Mouse (Mus musculus) layer of hippocampus, adult 18-20 months (tissue): ENCODE results near the gene Zbtb24. TPM values are rescaled to one million over a fixed set of nuclear protein-coding genes. Genes with fewer than 3 reads are reported as not detected.

Experiments
- DNase-seq, 2 experiments: peaks; one replicate each; pipeline ENCODE4 v3.0.0; 2022; ENCODE audit warnings: low spot score in 2 of 2
- total RNA-seq, 2 experiments: library from RNA; stranded (reverse); gene quantifications; 2 replicates each; pipeline ENCODE4 v1.2.3; 2021

Zbtb24 gene
- total RNA-seq, 2 experiments from 2014 or later = 18.5 to 22.2 TPM

DNA sequence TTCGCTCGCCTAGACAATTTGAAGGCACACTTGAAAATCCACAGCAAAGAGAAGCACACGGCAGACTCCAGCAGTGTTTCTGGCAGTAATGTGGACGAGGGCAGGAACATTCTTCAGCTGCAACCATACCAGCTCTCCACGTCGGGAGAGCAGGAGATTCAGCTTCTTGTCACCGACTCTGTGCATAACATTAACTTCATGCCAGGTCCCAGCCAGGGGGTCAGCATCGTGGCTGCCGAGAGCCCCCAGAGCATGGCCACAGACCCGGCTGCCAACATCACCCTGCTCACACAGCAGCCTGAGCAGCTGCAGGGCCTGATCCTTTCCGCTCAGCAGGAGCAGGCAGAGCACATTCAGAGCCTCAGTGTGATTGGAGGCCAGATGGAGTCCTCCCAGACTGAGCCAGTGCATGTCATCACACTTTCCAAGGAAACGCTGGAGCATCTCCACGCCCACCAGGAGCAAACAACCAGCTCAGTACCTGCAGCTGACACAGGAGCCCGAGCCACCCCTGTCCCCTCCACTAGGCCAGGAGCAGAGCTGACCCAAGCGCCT, 14.3 kb downstream of the Zbtb24 start:
- DNase-seq = no peak

DNA sequence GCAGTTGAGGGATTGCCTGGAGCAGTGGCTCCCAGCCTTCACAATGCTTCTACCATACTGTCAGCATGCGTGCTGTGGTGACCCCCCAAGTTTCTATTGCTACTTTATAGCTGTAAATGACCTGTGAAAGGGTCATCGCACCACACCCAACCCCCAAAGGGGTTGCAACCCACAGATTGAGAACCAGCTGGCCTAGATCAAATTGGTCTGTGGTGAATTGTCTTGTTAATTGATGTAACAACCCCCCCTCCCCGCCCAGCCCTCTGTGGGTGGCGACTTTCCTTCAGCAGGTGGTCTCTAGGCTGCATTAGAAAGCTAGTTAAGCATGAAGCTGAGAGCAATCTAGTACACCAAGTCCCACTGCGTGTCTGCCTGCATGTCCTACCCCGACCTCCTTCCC, 17.1 kb downstream of the Zbtb24 start:
- no peak for DNase-seq

DNA sequence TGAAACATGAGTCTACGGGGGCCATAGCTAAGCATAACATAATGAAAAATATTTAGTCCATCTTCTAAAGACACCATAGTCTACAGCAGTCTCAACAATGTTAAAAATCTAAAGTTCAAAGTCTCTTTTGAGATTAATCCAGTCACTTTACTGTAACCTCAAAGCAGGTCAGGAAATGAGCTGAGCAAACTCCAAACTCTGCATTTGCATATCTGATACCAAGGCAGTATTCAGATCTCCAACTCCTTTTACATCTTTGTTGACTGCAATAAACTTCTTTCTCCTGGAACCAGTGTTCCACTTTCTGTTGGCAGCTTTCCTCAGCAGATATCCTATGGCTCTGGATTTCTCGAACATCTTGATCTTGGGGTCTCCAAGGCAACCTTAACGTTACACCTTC, 20.5 kb downstream of the Zbtb24 start:
- no peak for DNase-seq

DNA sequence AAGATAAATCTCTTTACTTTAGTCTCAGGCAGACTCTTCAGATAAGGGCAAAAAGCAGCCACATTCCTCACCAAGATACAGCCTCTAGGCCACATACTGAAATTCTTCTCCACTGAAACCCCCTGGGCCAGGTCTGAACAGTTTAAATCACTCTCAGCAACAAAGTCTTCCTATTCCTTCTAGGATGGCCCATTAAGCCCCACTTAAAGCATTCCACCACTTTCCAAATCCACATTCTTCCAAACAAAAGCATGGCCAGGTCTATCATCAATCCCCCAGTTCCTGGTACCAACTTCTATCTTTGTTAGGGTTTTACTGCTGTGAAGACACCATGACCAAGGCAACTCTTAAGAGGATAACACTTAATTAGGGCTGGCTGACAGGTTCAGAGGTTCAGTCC, 22.4 kb downstream of the Zbtb24 start:
- DNase-seq = no peak

DNA sequence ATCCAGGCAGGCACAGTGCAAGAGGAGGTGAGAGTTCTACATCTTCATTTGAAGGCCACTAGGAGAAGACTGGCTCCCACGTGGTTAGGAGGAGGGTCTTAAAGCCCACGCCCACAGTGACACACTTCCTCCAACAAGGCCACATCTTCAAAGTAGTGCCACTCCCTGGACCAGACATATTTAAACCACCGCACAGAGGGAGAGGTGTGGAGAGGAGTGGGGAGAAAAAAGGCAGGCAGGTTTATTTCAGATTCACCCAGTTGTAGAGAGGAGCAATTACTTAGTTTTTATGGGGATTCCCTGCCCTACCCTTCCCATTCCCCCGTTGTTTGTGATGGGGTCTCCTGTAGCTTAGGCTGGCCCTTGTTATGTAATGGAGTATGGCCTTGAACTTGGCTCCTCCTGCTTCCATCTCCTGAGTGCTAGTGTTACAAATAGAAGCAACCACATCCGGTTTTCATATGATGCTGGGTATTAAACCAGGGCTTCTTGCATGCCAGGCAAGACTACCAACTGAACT, 22.8 kb downstream of the Zbtb24 start:
- DNase-seq = no peak

DNA sequence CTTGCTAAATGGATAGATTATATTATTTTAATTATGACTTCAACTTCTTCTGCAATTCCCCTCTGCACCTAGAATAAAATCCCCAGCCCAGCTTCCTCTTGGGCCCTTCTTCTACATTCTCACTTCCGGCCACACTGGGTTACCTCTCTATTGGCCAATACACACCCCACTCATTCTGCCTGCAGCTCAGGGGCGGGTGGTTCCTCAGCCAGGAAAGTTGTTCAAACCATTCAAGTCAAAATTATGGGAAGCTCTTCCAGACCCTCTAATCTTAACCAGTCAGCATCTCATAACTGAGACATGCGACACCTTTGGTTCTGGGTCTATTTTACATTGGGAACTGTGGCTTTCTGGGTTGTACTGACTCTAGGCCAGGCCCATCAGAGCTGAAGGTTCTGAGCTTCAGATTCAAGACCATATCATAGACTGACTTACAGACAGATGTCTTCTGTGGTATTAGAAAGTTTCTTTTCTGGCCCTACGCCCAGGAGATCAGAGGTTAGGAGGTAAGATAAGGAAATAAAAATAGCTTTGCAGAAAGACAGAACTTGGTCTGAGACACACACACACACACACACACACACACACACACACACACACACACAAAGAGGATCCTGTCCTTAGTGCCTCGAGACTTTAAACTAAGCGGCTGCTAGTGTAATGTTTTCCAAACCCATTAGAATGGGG, 23.7 kb downstream of the Zbtb24 start:
- no peak for DNase-seq

DNA sequence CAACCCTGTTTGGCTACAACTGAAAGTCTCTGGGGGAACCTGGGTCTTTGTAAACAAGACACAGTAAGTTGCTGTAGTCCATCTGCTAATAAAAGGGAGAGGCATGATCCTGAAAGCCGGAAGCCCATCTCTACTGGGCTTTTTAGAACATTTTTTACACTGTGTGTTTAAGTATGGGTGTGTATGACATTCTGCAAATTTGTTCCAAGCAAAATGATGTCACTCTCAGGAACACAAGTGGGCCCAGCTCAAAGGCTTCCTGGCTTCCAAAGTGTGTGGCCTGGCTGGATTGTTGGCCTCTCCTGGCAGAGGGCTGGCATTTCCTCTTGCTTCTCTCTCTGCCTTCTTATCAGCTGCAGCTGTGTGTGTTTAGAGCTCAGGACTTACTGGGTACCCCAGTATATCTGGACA, 24.8 kb downstream of the Zbtb24 start:
- DNase-seq = no peak

DNA sequence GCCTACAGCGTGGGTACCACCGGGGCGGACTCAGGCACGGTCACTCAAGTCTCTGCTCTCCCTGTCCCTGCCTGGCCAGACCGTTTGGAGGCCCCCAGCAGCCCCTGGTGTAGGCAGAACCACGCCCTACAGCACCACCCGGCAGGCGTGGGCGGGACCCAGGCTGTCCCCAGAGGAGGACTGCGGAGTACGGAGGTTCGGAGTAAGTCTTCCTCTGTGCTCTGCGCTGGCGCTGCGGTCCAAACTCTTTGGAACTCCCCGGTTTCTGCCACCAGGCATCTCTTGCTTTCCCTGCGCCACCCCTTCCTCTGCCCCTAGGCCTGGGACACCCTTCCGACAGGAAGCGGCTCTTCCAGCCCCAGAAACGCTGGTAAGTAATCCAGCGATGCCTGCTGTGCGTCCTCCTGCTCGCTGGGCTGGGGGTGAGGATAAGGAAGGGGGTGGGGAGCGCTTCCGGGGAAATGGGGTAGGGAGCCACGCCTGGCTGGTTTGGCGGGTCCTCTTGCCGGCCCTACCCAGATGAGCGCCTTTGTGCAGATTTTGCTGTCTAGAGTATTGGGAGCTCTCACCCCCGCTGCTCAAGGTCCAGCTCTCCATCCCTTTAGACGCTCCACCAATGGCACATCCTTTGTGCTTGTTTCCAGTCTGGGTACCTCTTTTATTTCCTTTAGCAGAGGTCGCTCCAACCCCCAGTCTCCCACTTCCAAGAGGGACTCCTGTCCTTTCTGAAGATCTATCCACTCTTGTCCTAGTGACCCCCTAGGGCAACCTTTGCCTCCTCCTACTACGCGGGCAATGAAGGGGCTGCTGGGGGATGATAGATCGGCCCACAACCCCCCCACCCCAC, 26.2 kb downstream of the Zbtb24 start, which contains the start of gene Mical1:
TSS of gene Mical1 (plus strand) at position 144 of the 847 bp plus-strand sequence.
- DNase-seq = peak in 1 of 2 experiments; percentile 39

DNA sequence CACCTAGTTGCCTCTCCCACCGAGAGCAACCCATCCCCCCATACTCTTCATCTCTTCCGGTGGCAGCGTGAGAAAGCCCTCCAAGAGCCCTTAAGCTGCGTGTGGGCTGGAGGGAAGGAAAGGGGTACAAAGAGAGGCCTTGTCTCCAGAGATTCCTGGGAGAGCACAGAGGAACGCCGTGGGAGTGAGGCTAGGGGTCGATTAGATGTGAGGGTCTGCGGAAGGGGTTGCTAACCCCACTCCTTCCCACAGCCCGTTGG, 26.8 kb downstream of the Zbtb24 start:
- no peak for DNase-seq

DNA sequence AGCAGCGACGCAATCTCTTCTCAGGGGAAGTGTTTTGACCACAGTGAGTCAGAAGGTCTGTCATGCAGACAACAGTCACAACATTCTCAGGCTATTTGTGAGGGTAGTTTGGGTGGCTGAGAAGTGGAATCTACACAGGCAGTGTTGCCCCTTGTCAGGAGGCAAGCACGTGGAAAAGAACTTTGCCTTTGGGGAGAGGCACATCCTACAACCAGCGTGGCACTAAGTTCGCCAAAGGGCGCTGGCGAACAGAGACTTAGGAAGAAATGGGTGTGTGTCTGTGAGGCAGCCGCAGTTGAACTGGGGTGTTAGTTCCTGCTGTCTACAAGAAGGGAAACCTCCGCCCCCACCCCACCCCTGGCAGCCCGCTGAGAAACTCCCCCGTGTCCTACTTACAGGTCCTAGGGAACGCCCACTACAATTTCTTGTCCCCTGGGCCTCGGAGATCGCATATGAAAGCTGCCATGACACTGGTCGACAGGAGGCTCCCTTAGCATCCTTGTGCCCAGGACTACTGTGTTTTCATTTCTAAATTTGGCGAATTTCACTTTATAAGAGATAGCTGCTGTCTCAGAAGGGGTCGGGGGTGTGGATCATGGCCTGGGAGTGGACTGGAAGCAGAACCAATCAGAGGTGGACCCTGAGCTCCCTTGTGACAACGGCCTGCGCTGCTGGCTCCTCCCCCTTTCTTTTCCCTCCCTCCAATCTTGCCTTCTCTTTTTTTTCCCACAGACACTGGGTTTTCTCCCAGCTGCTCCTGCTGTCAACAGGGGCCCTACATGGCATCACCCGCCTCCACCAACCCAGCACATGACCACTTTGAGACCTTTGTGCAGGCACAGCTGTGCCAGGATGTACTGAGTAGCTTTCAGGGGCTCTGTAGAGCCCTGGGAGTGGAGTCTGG, 27.3 kb downstream of the Zbtb24 start:
- DNase-seq = peak in 1 of 2 experiments; percentile 51

DNA sequence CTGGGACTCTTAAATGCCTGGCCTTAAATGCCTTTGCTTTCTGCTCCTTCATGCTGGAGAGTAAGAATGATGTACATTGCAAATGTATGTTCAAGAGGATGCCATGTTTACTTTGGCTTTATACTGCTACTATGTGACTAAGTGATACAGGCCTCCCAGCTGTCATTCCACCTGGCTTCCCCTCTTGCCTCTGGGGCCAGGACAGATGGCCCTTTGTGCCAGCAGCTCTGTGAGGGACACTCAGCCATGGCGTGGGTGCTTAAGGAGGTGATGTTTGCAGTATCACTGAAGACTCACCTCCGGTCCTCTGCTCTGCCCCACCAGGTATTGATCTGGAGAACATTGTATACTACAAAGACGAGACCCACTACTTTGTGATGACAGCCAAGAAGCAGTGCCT, 29.8 kb downstream of the Zbtb24 start:
- no peak for DNase-seq

DNA sequence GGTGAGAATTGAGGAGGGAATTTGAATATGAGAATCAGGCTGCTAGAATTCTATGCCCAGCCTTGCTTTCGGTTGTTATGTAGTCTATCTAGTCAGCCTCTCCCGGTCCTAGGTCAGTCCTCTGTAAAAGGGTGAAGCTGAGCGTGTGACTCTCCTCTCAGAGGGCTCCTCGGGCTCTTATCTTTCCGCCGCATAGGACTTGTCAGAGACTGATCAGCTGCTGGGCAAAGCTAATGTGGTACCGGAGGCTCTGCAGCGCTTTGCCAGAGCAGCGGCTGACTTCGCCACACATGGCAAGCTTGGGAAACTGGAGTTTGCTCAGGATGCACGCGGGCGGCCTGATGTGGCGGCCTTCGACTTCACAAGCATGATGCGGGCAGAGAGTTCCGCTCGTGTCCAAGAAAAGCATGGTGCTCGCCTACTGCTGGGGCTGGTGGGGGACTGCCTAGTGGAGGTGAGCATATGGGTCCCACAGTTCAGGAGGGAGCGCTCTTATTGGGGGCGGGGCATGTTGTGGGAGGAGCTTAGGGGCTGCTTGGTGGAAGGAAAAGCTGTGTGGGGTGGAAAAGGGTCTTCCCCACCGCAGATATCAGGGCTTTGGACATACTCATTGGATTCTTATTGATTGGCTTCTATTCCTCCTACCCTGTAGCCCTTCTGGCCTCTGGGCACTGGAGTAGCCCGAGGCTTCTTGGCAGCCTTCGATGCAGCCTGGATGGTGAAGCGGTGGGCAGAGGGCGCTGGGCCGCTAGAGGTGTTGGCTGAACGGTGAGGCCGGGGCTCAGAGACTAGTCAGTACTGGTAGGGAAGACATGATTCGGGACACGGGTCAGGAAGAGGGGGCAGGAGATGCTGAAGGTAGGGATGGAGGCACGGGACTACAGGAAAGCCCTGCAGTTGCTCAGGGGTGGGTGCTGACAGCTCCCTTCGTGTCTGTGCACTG, 31.0 kb downstream of the Zbtb24 start:
- DNase-seq = no peak

DNA sequence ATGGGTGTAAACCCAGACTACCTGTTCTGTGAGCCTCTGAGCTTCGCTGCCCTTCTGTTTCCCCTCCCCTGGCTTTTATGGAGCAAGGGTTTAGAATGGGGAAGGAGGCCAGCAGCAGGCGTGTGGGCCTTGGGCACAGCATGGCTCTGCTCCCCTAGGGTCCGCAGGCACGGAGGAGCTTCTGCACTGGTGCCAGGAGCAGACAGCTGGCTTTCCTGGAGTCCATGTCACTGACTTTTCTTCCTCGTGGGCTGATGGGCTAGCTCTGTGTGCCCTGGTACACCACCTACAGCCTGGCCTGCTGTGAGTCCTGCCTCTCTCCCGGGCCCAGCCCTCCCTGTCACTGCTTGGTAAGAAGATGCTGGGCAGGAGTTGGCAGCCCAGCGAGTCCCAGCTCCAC, 32.3 kb downstream of the Zbtb24 start:
- DNase-seq = no peak

DNA sequence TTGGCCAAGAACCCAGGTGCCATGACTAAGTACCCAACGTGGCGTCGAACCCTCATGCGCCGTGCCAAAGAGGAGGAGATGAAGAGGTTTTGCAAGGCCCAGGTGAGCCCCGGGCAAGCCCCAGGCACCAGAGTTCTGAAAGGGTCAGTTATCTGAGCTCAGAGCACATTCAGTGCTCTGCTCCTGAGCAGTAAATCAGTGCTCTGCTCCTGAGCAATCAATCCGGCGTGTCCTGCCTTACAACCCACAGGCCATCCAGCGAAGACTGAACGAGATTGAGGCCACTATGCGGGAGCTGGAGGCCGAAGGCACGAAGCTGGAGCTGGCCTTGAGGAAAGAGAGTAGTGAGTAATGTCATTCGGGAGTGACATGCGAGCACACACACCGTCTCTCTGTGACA, 35.6 kb downstream of the Zbtb24 start:
- DNase-seq = no peak

DNA sequence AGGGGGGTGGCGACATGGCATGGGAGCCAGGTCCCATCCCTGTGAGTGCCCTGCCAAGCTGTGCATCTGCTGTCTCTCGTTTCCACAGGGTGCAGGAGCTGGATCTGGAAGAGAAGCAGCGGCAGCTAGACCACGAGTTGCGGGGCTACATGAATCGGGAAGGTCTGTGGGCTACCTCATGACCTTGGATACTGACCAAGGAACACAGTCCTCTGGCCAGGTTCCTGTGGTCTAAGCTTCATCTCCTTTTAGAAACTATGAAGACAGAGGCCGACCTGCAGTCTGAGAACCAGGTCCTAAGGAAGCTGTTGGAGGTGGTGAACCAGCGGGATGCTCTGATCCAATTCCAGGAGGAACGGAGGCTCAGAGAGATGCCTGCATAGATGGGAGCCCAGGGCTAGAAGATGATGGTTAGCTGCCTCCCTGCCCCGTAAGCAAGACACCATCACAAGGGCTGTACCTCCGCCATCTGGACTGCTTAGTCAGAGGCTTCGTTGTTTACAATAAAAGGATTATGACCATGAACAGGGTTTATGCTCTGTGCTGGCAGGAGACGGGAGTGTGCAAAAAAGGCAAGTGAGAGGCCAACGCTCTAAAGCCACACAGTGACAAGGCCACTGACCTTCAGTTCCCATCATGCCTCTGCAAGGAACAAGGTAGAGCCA, 36.5 kb downstream of the Zbtb24 start:
- DNase-seq = no peak

DNA sequence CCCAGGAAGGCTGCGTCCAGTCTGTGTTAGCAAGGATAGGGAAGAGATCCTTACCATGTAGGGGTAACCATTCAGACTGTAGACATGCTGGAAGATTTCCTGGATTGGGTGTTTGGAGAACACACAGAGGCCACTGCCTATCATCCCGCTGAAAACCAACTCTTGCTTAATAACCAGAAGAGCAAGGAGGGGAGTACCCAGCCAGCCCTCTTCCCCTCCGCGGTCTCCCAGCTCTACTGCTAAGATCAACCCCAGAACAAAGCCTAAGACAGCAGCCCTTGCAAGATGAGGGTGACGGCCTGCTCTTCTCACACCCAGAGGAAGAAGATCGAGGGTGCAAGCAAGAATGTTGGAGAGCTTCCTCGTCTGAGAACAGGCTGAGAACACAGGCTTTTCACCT, 38.7 kb downstream of the Zbtb24 start:
- DNase-seq = no peak

DNA sequence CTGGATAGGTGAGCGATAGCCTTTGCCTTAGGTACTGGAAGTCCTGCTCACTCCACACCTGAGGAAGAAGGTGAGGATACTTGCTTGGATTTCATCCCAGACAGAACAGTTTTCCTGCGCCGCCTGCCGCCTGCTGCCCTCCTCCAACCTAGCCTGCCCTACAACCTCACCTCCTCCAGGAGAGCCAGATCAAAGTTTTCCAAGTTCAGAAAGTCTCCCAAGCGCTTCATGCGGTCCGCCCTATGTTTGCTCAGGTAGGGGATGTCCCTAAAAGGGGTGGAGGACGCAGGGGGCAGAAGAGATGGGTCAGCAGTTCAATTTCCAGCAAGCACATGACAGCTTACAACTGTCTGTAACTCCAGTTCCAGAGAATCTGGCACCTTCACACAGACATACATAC, 39.1 kb downstream of the Zbtb24 start:
- no peak for DNase-seq

DNA sequence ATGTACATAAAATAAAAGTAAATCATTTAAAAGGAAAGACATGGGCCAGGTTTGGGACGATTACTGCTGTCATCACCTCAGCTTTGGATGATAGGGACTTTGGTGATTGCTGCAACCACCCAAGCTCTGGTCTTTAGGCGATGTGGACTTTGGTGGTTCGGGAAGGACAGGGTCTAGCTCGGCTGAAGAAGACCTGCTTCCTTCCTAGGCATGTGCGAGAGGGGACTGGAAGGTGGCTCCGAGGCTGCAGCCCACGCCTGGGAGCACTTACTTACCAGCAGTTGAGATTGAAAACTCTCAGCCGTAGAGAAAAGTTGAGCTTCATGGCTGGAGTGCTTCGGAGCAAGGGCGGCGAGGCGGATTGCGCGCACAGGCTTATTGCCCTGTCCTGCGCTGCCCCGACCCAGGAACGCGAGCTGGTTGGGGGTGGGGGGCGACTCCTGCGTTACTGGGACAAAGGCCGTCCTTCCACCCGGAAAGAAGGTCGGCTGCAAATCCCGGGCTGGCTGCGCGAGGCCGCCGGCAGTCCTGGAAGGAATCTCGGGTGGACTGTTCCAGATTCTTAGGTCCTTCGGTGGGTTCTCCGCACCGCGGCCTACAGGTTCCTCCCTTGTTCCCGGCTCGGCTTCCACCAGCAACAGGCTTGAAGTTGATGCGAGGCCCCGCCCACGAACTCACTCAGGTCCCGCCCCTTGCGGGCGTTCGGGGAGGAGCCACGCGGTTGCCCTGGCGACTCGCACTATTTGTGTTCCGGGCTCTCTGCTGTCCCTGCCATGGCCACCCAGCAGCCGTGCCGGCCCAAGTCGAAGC, 39.7 kb downstream of the Zbtb24 start, which contains the start of the genes Smpd2 and Ppil6:
TSS of gene Smpd2 (minus strand) at position 662 of the 810 bp plus-strand sequence.
TSS of gene Ppil6 (plus strand) at position 732 of the 810 bp plus-strand sequence.
- peak; percentile 89 to 94 for DNase-seq

DNA sequence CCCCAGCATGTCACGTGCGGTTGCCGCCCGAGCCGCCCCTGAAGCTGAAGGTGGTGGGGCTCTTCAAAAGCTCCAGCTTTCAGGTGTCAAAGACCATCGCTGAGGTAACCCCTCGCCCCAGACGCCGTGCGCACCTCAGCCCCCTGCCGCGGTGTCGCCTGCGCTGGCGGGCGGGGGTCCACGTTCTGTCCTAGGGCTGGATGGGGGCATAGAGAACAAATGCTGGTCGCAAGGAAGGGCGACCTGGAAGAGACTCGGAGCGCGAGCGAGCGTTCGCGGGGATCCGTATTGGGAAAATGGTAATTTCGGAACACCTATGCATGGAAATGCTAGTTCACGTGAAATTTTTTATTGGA, 40.3 kb downstream of the Zbtb24 start:
- DNase-seq = no peak
